Mouse (Mus musculus): ENCODE results near the gene Irak4.
A peak's percentile ranks its signal among the peaks of the same experiment; 100 is the strongest.

The Irak4 gene

GRCm38 (mm10) chr15:94620909-94621308, 77.5 kb downstream of the Irak4 start:
- no peak for DNase-seq (ENCODE audit: low read depth, low spot score)

DNA sequence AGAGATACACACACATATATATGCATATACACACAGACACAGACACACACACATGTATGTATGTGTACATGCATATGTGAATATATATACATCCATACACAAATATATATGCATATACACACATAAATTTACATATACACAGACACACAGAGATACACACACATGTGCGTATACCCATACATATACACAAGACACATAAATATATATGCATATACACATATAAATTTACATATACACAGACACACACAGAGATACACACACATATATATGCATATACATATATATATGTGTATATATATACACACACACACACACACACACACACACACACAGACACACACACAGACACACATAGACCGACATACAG, 85.0 kb downstream of the Irak4 start:
- DNase-seq (ENCODE audit: low read depth, low spot score): no peak

- peak; percentile 59 for DNase-seq (ENCODE audit: low read depth, low spot score)
These were observed 85.6 kb downstream of the Irak4 start, which contains the start of gene Tmem117 for GRCm38 (mm10) chr15:94628830-94629601. Tmem117 (plus strand) TSS chr15:94629232.

DNA sequence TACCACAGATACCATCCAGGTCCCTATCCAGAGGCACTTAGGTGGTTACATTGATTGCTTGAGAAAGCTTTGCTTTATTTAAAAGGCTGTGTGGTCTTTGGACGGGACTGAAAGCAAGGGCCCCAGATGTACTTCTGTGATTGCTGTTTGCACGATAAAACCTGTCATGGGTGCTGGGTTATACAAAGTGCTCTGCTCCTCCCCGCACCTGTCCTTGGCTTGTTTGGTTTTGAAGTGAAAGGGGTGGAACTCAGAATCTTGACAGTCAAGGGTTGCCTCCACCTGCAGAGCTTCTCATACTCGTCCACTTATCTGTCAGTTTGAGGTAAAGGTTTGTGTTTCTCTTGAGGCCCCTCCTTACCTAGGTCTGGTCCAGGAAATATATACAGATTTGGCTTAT, 87.1 kb downstream of the Irak4 start:
- DNase-seq (ENCODE audit: low read depth, low spot score): no peak

Measured in mesoderm, embryonic 11.5 days (tissue).